Mouse (Mus musculus): ENCODE data around the gene Neu4. TPM values are rescaled to one million over a fixed set of nuclear protein-coding genes. Genes with fewer than 3 reads are reported as not detected.

Neu4 gene
- total RNA-seq, 1 experiment: not detected

DNA sequence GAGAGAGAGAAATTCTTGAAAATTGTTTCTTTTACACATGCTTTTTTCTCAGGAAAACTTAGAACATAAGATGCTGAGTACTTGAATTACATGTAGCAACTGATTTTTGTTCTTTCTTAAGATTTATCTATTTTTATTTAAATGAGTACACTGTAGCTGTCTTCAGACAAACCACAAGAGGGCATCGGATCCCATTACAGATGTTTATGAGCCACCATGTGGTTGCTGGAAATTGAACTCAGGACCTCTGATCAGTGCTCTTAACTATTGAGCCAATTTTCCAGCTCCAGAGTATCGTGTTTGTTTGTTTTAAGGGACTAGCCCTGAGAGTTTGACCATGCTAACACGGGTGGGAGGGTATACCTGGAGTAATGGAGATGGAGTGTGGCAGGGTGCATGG lies 8.6 kb upstream of the Neu4 start:
- Histone ChIP-seq H3K4me3 (ENCODE audit: insufficient read depth in 1 of 2, low read depth in 1 of 2, low read length in 2 of 2, poor library complexity in 1 of 2, severe bottlenecking in 1 of 2) (no peak overlapping the region), H3K27ac (ENCODE audit: insufficient read depth, low read depth, low read length, poor library complexity, severe bottlenecking) (no peak overlapping the region), H3K9ac (ENCODE audit: insufficient read depth, low read depth, low read length, poor library complexity, severe bottlenecking) (no peak overlapping the region), H3K4me1 (ENCODE audit: control insufficient read depth in 2 of 2, insufficient read depth in 2 of 2, low read length in 2 of 2, poor library complexity in 1 of 2) (no peaks in the 10 kb centered on the region), H3K36me3 (ENCODE audit: control insufficient read depth, insufficient read depth, low read length, poor library complexity, severe bottlenecking) (no peaks in the 10 kb centered on the region), H3K9me3 (ENCODE audit: control insufficient read depth, insufficient read depth, low read depth, low read length) (no peaks in the 10 kb centered on the region)
- in situ Hi-C loops (cut with MboI; ENCODE audit: low sequenced_read_pairs in 2 of 2, unreplicated experiment in 2 of 2): no loop called here
- no peak for DNase-seq (ENCODE audit: low read depth, low spot score)
- TF ChIP-seq CHD2 (IDR thresholded peaks at IDR 0.05; ENCODE audit: low read depth, low read length) (no peak), MAFK (IDR thresholded peaks at IDR 0.05; ENCODE audit: insufficient read depth, low read depth, low read length) (no peak), ZC3H11A (IDR thresholded peaks at IDR 0.05; ENCODE audit: borderline replicate concordance, low read depth, low read length) (no peak), ZNF384 (IDR thresholded peaks at IDR 0.05; ENCODE audit: low read depth, low read length) (no peak), HCFC1 (IDR thresholded peaks at IDR 0.05; ENCODE audit: borderline replicate concordance, insufficient read depth, low read length) (no peak)

DNA sequence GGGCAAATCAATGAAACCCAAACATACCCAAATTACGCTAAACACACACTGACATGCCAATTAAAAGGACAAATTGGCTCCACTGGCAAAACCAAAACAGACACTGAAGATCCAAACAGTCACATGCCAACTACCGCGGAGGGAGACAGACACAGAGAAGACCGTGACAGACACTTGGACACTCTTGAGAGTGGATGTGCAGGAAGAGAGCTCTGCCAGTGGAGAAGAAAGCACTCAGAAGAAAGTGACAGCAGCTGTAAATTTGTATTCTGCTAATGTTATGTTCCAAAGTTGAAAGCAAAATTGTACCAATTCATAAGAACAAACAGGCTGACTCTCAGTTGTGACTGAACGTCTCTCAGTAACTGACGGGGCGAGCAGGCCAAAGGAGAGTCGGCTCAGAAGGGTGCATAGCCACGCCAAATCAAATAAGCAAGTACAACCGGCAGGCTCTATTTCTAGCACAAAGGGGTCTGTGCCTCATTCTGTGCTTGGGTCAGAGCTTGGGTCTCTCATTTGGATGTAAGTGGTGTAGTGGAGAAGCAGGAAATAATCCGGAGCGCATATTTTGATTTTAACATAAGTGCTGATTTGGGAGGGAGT lies 7.4 kb downstream of the Neu4 start:
- Histone ChIP-seq H3K27ac (ENCODE audit: insufficient read depth, low read depth, low read length, poor library complexity, severe bottlenecking) (no peak overlapping the region), H3K36me3 (ENCODE audit: control insufficient read depth, insufficient read depth, low read length, poor library complexity, severe bottlenecking) (no peaks in the 10 kb centered on the region), H3K4me3 (ENCODE audit: insufficient read depth in 1 of 2, low read depth in 1 of 2, low read length in 2 of 2, poor library complexity in 1 of 2, severe bottlenecking in 1 of 2) (no peak overlapping the region), H3K4me1 (ENCODE audit: control insufficient read depth in 2 of 2, insufficient read depth in 2 of 2, low read length in 2 of 2, poor library complexity in 1 of 2) (no peaks in the 10 kb centered on the region), H3K9me3 (ENCODE audit: control insufficient read depth, insufficient read depth, low read depth, low read length) (no peaks in the 10 kb centered on the region), H3K9ac (ENCODE audit: insufficient read depth, low read depth, low read length, poor library complexity, severe bottlenecking) (no peak overlapping the region)
- in situ Hi-C loops (cut with MboI; ENCODE audit: low sequenced_read_pairs in 2 of 2, unreplicated experiment in 2 of 2): no loop called here
- TF ChIP-seq ZNF384 (IDR thresholded peaks at IDR 0.05; ENCODE audit: low read depth, low read length) (no peak), ZC3H11A (IDR thresholded peaks at IDR 0.05; ENCODE audit: borderline replicate concordance, low read depth, low read length) (no peak), HCFC1 (IDR thresholded peaks at IDR 0.05; ENCODE audit: borderline replicate concordance, insufficient read depth, low read length) (no peak), CHD2 (IDR thresholded peaks at IDR 0.05; ENCODE audit: low read depth, low read length) (no peak), MAFK (IDR thresholded peaks at IDR 0.05; ENCODE audit: insufficient read depth, low read depth, low read length) (no peak)
- DNase-seq (ENCODE audit: low read depth, low spot score): no peak

DNA sequence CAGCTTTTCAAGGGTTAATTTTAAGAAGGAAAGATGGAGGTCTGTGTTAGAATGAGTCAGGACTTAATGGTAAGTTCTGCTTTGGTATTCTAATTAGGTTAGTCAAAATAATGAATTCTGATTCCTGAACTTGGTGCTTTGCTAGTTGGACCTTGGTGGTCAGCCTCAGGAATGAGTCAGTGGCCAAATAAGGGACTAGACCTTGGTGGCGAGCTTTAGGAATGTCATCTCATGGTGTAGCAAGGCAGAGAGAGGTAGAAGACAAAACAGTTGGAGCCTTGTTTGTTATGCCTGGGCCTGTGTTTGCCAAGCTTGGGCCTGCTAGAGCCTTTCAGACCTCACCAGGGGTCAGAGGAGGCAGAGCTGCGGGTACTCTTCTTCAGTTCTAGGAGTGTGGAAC lies 8.5 kb downstream of the Neu4 start:
- Histone ChIP-seq H3K4me1 (ENCODE audit: control insufficient read depth in 2 of 2, insufficient read depth in 2 of 2, low read length in 2 of 2, poor library complexity in 1 of 2) (no peaks in the 10 kb centered on the region), H3K4me3 (ENCODE audit: insufficient read depth in 1 of 2, low read depth in 1 of 2, low read length in 2 of 2, poor library complexity in 1 of 2, severe bottlenecking in 1 of 2) (no peak overlapping the region), H3K27ac (ENCODE audit: insufficient read depth, low read depth, low read length, poor library complexity, severe bottlenecking) (no peak overlapping the region), H3K36me3 (ENCODE audit: control insufficient read depth, insufficient read depth, low read length, poor library complexity, severe bottlenecking) (no peaks in the 10 kb centered on the region), H3K9me3 (ENCODE audit: control insufficient read depth, insufficient read depth, low read depth, low read length) (no peaks in the 10 kb centered on the region), H3K9ac (ENCODE audit: insufficient read depth, low read depth, low read length, poor library complexity, severe bottlenecking) (no peak overlapping the region)
- DNase-seq (ENCODE audit: low read depth, low spot score): no peak
- no peak for TF ChIP-seq ZNF384 (IDR thresholded peaks at IDR 0.05; ENCODE audit: low read depth, low read length)
- no peak for TF ChIP-seq MAFK (IDR thresholded peaks at IDR 0.05; ENCODE audit: insufficient read depth, low read depth, low read length)
- TF ChIP-seq HCFC1 (IDR thresholded peaks at IDR 0.05; ENCODE audit: borderline replicate concordance, insufficient read depth, low read length): no peak
- no peak for TF ChIP-seq CHD2 (IDR thresholded peaks at IDR 0.05; ENCODE audit: low read depth, low read length)
- TF ChIP-seq ZC3H11A (IDR thresholded peaks at IDR 0.05; ENCODE audit: borderline replicate concordance, low read depth, low read length): no peak
- in situ Hi-C loops (cut with MboI; ENCODE audit: low sequenced_read_pairs in 2 of 2, unreplicated experiment in 2 of 2): no loop called here

DNA sequence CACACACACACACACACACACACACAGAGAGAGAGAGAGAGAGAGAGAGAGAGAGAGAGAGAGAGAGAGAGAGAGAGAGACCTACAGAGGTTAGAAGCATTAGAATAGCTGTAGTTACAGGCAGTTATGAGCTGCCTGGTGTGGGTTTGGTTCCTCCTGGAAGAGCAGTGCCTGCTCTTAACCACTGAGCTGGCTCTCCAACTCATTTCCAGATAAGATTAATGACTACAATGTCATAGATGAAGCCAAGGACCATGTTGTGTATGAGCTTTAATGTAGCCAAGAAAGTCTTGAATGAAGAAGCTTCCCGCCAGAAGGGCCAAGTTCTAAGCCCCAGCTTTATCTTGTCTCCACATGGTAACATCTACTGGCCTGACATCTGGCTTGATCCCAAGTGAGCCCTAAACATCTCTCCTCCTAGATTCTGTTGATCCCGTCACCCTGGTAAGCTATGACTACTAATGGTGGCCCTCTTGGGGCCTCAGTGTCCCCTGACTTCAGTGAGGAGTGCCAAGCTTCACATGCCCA lies 12.9 kb downstream of the Neu4 start:
- no peak overlapping the region for H3K9ac ChIP-seq (ENCODE audit: insufficient read depth, low read depth, low read length, poor library complexity, severe bottlenecking)
- H3K36me3 ChIP-seq (ENCODE audit: control insufficient read depth, insufficient read depth, low read length, poor library complexity, severe bottlenecking): no peaks in the 10 kb centered on the region
- no peak overlapping the region for H3K4me3 ChIP-seq (ENCODE audit: insufficient read depth in 1 of 2, low read depth in 1 of 2, low read length in 2 of 2, poor library complexity in 1 of 2, severe bottlenecking in 1 of 2)
- peaks cover 0 to 2% of the 10 kb centered on the region in 2 experiments; a peak in 2 of 4 replicates for H3K4me1 ChIP-seq (ENCODE audit: control insufficient read depth in 2 of 2, insufficient read depth in 2 of 2, low read length in 2 of 2, poor library complexity in 1 of 2)
- no peaks in the 10 kb centered on the region for H3K9me3 ChIP-seq (ENCODE audit: control insufficient read depth, insufficient read depth, low read depth, low read length)
- in situ Hi-C loops (cut with MboI; ENCODE audit: low sequenced_read_pairs in 2 of 2, unreplicated experiment in 2 of 2): no loop called here
- TF ChIP-seq MAFK (IDR thresholded peaks at IDR 0.05; ENCODE audit: insufficient read depth, low read depth, low read length) (no peak), HCFC1 (IDR thresholded peaks at IDR 0.05; ENCODE audit: borderline replicate concordance, insufficient read depth, low read length) (no peak), ZC3H11A (IDR thresholded peaks at IDR 0.05; ENCODE audit: borderline replicate concordance, low read depth, low read length) (no peak), CHD2 (IDR thresholded peaks at IDR 0.05; ENCODE audit: low read depth, low read length) (no peak), ZNF384 (IDR thresholded peaks at IDR 0.05; ENCODE audit: low read depth, low read length) (no peak)
- DNase-seq (ENCODE audit: low read depth, low spot score): no peak
- no peak overlapping the region for H3K27ac ChIP-seq (ENCODE audit: insufficient read depth, low read depth, low read length, poor library complexity, severe bottlenecking)

Measured in ES-E14 (cell line).